Mouse (Mus musculus): ENCODE results near the gene Zcchc9.

DNA sequence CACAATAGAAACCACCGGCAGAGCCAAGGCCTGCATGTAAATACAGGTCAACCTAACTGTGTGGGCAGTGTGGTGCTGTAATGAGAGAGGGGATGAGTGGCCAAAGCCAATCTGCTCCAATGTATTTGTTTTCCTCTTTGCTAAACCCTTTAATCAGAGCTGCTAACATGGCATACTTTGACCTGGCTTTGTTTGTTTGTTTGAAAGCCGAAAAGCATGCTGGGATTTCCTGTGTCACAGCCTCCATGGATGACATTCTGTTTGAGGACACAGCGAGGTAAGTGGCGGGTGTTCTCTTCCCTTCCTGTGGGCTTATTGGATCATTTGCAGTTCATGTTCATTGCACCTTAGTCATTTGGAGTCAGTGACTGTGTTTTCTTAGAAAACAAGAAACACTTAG is 57.5 kb downstream of the Zcchc9 start:
- TF ChIP-seq POLR2A (IDR thresholded peaks at IDR 0.05; ENCODE audit: extremely low read depth, insufficient read depth, low read length) (no peak), CTCF (IDR thresholded peaks at IDR 0.05; ENCODE audit: extremely low read depth, insufficient read depth, low read length) (no peak)
